Mouse (Mus musculus): ENCODE data around the gene Cmpk1. TPM values are rescaled to one million over a fixed set of nuclear protein-coding genes. Genes with fewer than 3 reads are reported as not detected.

Cmpk1 gene
- total RNA-seq, 2 experiments from 2014 or later: 29.1 to 31.3 TPM

DNA sequence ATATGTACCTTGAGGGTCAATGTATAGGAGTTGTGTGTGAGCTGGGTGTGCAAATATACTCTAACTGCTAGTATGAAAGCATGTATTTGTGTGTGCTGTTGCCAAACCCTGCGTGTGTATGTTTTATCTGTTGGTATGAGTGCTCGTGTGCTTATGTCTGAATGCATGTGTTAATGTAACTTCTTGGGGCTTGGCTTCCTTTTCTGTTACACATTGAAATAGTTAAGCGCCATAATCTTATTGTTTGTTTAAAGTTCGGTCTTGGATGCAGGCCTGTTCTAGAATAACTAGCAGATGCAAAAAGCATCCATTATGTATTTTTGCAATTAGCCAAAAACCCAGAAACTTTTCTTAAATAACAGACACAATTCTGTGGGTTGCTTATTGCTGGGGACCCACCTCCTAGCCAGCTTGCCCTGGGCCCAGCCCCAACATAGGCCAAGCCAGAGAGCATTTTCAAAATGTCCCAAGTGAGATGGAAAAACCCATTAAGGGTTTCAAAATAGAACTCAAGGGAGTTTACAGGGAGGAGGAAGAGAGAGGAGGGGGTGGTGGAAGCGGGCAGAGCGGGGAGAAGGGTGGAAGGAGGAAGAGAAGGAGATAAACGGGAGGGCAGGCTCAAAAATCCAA, 39.1 kb downstream of the Cmpk1 start:
- no peak for ATAC-seq (replicated peaks; ENCODE audit: low FRiP score, poor library complexity, severe bottlenecking)

DNA sequence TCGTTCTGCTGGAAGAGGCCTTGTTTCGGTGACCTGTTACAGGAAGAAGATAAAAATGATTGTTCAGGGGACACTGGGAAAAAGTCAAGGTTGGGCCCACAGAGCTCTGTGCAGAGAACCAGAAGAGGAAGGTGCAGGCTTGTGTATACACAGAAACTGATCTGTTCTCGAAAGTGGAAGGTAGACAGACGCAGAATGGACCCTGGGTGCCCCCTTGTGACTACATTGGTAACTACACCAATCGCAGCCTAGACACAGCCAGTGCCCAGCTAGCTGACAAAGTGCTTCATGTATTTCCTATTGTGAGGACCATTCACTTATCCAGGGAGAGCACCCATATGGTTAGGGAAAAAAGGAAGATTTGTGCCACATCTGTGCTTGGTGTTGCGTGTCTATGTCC, 39.6 kb downstream of the Cmpk1 start:
- peak; percentile 73 for ATAC-seq (replicated peaks; ENCODE audit: low FRiP score, poor library complexity, severe bottlenecking)

DNA sequence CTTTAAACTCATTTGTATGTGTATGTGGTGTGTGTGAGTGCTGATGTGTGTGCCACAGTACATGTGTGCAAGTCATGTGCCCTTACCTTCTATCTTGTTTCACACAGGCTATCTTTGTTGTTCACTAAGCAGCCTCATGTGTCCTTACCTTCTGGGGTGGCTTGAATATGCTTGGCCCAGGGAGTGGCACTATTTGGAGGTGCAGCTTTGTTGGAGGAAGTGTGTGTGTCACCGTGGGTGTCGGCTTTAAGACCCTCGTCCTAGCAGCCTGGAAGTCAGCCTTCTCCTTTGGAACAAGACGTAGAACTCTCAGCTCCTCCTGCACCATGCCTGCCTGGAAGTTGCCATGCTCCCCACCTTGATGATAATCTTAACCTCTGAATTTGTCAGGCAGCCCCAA, 40.6 kb downstream of the Cmpk1 start:
- no peak for ATAC-seq (replicated peaks; ENCODE audit: low FRiP score, poor library complexity, severe bottlenecking)

GRCm38 (mm10) chr4:114945021-114945420, 42.0 kb downstream of the Cmpk1 start:
- ATAC-seq (replicated peaks; ENCODE audit: low FRiP score, poor library complexity, severe bottlenecking): no peak

- no peak for ATAC-seq (replicated peaks; ENCODE audit: low FRiP score, poor library complexity, severe bottlenecking)
Observed at GRCm38 (mm10) chr4:114942583-114942982, 44.5 kb downstream of the Cmpk1 start.

- ATAC-seq (replicated peaks; ENCODE audit: low FRiP score, poor library complexity, severe bottlenecking): no peak
Observed at GRCm38 (mm10) chr4:114942112-114942511, 44.9 kb downstream of the Cmpk1 start.

GRCm38 (mm10) chr4:114941311-114941710, 45.7 kb downstream of the Cmpk1 start:
- no peak for ATAC-seq (replicated peaks; ENCODE audit: low FRiP score, poor library complexity, severe bottlenecking)

DNA sequence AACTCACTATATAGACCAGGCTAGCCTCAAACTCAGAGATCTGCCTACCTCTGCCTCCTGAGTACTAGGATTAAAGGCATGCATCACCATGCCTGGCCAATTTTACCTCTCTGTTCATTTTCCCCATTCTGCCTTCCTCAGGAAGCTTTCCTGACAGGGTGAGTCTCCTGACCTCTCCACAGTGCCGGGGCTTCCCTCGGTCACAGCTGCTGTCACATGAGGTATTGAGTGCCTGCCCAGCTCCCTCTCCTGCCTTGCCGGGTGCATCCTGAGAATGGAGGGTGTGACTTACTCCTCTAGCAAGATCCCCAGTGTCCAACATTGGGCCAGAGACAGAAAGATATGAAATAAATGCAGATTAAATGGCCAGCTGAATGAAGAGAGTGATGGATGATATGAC, 48.8 kb downstream of the Cmpk1 start:
- no peak for ATAC-seq (replicated peaks; ENCODE audit: low FRiP score, poor library complexity, severe bottlenecking)

GRCm38 (mm10) chr4:114937459-114938047, 49.5 kb downstream of the Cmpk1 start:
- no peak for ATAC-seq (replicated peaks; ENCODE audit: low FRiP score, poor library complexity, severe bottlenecking)

- ATAC-seq (replicated peaks; ENCODE audit: low FRiP score, poor library complexity, severe bottlenecking): no peak
Observed at GRCm38 (mm10) chr4:114934188-114934587, 52.9 kb downstream of the Cmpk1 start.

- no peak for ATAC-seq (replicated peaks; ENCODE audit: low FRiP score, poor library complexity, severe bottlenecking)
Observed at GRCm38 (mm10) chr4:114932747-114933146, 54.3 kb downstream of the Cmpk1 start.

DNA sequence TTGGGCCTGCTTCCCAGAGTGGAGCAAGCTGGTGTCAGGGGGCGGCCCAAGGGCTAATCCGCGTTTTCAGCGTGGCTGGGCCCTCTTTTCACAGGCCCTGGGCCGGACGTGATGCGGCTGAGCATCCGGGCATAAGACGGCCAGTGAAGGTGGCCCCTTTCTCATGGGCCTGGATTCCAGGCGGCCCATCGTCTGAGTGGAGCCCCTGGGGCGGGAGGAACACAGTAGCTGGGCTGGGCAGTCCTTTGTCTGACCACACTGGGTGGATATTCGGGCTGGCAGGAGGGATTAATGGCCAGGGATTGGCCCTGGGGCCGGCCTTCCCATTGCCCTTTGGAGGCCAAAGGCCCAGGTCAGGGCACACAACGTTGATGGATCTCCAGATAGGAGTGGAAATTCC, 57.9 kb downstream of the Cmpk1 start:
- ATAC-seq (replicated peaks; ENCODE audit: low FRiP score, poor library complexity, severe bottlenecking): no peak

GRCm38 (mm10) chr4:114925917-114926312, 61.1 kb downstream of the Cmpk1 start, which contains the start of gene Foxe3:
Gene Foxe3, minus strand, starts transcription at chr4:114926013.
- ATAC-seq (replicated peaks; ENCODE audit: low FRiP score, poor library complexity, severe bottlenecking): no peak

DNA sequence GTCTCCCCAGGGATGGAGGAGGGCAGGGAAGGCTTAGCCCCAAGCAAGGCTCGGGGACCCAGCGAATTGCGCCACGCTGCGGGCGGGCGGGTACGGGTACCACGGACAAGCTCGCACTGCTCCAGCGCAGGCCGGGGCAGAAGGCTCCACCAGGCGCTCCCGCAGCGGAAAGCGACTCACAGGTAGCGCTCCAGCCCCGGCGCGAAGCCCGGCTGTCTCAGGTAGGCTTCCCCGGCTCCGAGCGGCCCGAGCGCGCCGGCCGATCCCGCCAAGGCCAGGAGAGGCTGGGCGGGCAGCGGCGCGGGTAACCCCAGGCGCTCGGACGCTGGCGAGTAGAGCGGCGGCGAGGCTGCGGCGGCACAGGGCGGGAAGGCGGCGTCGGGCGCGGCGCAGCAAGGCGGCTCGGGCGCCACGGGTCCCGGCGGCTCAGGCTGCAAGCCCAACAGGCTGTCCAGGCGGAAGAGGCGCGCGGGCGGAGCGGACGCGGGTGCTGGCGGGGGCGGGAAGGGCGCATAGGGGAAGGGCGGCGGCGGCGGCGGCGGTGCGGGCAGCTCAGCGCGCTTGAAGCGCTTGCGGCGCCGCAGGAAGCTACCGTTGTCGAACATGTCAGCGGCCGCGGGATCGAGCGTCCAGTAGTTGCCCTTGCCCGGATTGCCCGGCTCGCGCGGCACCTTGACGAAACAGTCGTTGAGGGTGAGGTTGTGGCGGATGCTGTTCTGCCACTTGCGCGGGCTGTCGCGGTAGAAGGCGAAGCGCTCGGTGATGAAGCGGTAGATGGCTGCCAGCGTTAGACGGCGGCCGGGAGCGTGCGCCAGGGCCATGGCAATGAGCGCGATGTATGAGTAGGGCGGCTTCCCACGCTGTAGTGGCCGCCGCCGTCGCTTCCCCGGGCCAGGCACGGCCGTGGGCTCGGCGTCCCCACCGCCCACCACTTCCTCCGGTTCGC, 61.8 kb downstream of the Cmpk1 start:
- ATAC-seq (replicated peaks; ENCODE audit: low FRiP score, poor library complexity, severe bottlenecking): no peak

DNA sequence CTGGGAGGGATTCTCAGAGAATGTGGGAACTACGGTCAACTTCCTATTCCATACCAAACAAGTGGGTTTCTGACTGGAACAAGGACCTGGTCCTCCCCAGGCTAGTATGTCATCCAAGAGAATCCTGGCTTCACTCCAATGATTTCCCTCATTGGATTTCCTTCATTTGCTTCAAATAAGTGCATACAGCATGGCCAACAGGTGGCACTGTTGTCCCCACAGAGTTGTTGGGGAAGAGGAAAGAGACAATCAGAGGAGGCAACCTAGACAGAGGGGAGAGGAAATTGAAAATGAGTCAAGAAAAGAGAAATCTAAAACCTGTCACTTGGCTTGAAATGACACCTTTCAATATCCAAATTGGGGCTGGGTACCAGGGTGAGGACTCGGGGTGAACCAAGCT, 70.0 kb downstream of the Cmpk1 start:
- ATAC-seq (replicated peaks; ENCODE audit: low FRiP score, poor library complexity, severe bottlenecking): 0 out of 2 replicates have a peak, but pooled peaks have one; percentile 62

DNA sequence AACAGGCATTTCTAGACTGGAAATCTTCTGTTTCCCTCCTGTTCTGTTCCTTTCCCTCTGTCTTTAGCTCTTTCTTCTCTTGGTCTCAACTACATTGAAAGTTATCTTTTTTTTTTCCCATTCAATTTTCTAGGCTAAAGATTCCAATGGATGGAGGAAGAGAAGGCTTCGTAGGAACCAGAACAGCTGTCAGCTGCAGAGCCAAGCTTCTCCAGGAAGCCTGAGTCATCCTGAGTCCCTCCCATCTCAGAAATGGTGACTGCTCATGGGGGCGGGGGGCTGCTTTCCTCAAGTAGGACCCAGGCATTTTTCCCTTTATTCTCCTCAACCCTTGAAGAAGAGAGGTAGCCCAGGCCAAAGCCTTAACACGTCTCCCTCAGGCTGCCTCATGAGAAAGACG, 71.0 kb downstream of the Cmpk1 start:
- ATAC-seq (replicated peaks; ENCODE audit: low FRiP score, poor library complexity, severe bottlenecking): no peak

DNA sequence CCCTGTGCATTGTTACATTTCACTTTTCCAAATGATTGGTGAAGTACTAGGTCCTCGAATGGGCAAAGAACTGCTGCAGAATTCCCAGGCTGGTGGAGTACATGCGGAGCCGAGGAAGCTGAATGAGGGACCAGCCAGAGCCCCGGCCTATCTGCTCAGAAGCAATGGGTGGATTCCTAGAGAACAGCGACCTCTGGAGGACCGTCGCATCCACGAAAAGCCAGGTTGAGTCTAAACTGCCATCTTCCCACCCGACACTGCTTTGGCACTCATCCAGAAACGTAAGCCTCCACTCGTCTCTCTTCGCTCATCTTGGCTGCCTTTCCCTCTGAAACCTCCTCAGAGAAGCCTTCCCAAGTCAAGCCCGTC, 73.5 kb downstream of the Cmpk1 start:
- no peak for ATAC-seq (replicated peaks; ENCODE audit: low FRiP score, poor library complexity, severe bottlenecking)

GRCm38 (mm10) chr4:114912705-114913593, 74.1 kb downstream of the Cmpk1 start:
- no peak for ATAC-seq (replicated peaks; ENCODE audit: low FRiP score, poor library complexity, severe bottlenecking)

- ATAC-seq (replicated peaks; ENCODE audit: low FRiP score, poor library complexity, severe bottlenecking): peak; percentile 66
Observed at GRCm38 (mm10) chr4:114909602-114910484, 77.2 kb downstream of the Cmpk1 start.

Measured in erythroblast, adult 5-6 weeks (primary cell).